Mouse (Mus musculus) C2C12 (cell line): ENCODE measurements around the gene Ucn.

Experiments used
- CTCF ChIP-seq: IDR thresholded peaks from one replicate; pipeline ENCODE4 v1.5.1; 2011; ENCODE audit not compliant: control insufficient read depth, insufficient read depth, insufficient read length
- MAX ChIP-seq: IDR thresholded peaks from one replicate; pipeline ENCODE4 v1.6.1; 2011; ENCODE audit warnings: mild to moderate bottlenecking, control low read depth
- MYOG ChIP-seq: IDR thresholded peaks from one replicate; pipeline ENCODE4 v1.6.1; 2011; ENCODE audit not compliant: control insufficient read depth, insufficient read length; ENCODE audit errors: extremely low read depth
- USF1 ChIP-seq: IDR thresholded peaks from one replicate; pipeline ENCODE4 v1.6.1; 2011; ENCODE audit warnings: low read depth, mild to moderate bottlenecking, control low read depth, moderate library complexity

DNA sequence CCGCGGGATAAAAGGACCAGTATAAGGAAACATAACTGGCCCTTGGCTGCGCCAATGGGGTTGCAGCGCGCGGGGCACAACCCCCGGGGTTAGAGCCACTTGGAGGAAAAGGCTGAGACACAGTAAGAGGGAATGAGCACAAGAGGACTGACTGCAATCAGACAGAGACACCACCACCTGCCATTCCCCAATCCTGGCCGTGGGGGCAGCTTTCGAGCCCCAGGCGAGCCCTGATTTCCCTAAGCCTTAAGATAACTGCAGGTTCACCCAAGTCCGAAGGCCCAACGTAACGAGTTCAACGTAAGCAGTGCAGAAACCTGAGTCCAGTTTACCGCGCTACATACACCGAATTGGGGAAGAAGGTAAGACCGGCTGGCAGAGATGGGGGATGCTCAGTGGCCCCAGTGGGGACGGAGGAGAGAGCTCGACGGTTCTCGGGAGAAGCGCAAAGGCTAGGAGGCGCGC, 40.7 kb upstream of the Ucn start:
- TF ChIP-seq USF1 (no peak), CTCF (no peak), MAX (no peak), MYOG (no peak)
